Mouse (Mus musculus): ENCODE measurements around the gene Smc1b. TPM values are rescaled to one million over a fixed set of nuclear protein-coding genes. Genes with fewer than 3 reads are reported as not detected.

Smc1b gene
- polyA plus RNA-seq, 1 experiment from 2014 or later, result 0.18 TPM

DNA sequence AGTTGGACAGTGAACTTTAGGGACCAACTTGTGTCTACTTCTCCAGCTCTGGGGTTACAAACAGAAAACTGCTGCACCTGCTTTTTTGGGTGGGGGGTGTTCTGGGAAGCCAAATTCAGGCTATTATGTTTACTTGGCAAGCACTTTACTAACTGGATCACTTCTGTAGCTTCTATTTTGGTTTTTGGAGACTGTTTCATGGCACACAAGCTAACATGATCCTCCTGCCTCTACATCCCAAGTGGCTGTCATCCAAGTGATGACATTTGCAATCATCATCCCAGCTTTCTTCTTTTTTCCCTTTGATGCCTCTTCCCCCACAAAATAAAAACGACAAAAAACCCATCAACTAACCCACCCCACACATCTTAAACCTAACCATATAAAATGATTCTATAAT is 46.1 kb downstream of the Smc1b start:
- Histone ChIP-seq H3K4me3 (ENCODE audit: low read depth, low read length) (no peak overlapping the region), H3K27me3 (ENCODE audit: control insufficient read depth, insufficient read depth, low read length) (no peaks in the 10 kb centered on the region), H3K27ac (replicated peaks; ENCODE audit: low read depth, low read length) (no peak overlapping the region), H3K4me1 (ENCODE audit: control insufficient read depth, insufficient read depth, low read length) (no peaks in the 10 kb centered on the region), H3K4me2 (ENCODE audit: low read depth, low read length) (no peak overlapping the region), H3K9me3 (replicated peaks; ENCODE audit: control insufficient read depth, low read length) (no peaks in the 10 kb centered on the region), H3K36me3 (replicated peaks; ENCODE audit: control insufficient read depth, insufficient read depth, low read depth, low read length) (no peaks in the 10 kb centered on the region), H3K9ac (replicated peaks; ENCODE audit: low read length) (no peak overlapping the region)
- no peak for ATAC-seq (replicated peaks; ENCODE audit: insufficient number of reproducible peaks, low FRiP score, low TSS enrichment, low read depth)
- 72% methylated on average over 1 of the region's 1 CpGs for WGBS
- DNase-seq (ENCODE audit: low spot score), result no peak

DNA sequence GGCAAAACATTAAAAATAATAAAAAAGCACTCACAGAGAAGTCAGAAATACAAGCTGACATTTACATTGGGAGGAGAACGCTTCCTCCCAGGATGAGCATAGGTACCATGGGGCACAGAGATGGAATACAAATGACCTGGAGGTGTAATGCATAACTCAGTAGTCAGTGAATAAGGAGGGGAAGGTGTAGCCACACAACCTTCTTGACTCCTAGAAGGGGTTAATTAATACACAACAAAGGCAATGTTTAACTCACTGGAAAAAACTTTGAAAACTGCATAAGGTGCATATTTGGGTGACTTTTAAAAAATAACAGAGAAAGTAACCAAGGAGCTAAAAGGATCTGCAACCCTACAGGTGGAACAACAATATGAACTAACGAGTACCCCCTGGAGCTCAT is 59.1 kb downstream of the Smc1b start:
- no peak for ATAC-seq (replicated peaks; ENCODE audit: insufficient number of reproducible peaks, low FRiP score, low TSS enrichment, low read depth)
- no peak overlapping the region for H3K4me3 ChIP-seq (ENCODE audit: low read depth, low read length)
- H3K4me2 ChIP-seq (ENCODE audit: low read depth, low read length), result no peak overlapping the region
- no peaks in the 10 kb centered on the region for H3K36me3 ChIP-seq (replicated peaks; ENCODE audit: control insufficient read depth, insufficient read depth, low read depth, low read length)
- DNase-seq (ENCODE audit: low spot score), result no peak
- no peaks in the 10 kb centered on the region for H3K9me3 ChIP-seq (replicated peaks; ENCODE audit: control insufficient read depth, low read length)
- 89% methylated on average over 2 of the region's 2 CpGs for WGBS
- H3K9ac ChIP-seq (replicated peaks; ENCODE audit: low read length), result no peak overlapping the region
- H3K27ac ChIP-seq (replicated peaks; ENCODE audit: low read depth, low read length), result no peak overlapping the region
- H3K27me3 ChIP-seq (ENCODE audit: control insufficient read depth, insufficient read depth, low read length), result no peaks in the 10 kb centered on the region
- no peaks in the 10 kb centered on the region for H3K4me1 ChIP-seq (ENCODE audit: control insufficient read depth, insufficient read depth, low read length)

DNA sequence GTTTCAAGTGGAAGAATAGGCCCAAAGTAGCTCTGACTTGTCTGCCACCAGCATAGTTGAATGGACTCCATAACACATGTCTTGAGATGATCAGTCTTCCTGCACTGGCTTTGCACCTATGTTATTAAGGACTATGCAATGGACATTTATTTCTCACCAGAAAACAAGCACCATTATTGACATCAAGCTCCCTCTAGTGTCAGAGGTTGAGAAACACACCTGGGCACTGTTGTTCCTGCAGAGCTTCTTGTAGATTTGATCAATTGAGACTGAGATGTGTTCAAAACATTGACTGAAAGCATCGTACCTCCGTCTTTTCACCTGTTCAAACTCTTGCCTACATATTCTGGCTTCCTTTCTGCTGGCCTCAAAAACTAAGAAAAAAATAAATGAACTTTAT is 61.2 kb downstream of the Smc1b start:
- H3K9ac ChIP-seq (replicated peaks; ENCODE audit: low read length), result no peak overlapping the region
- DNase-seq (ENCODE audit: low spot score) (peak; percentile 80), ATAC-seq (replicated peaks; ENCODE audit: insufficient number of reproducible peaks, low FRiP score, low TSS enrichment, low read depth) (no peak)
- WGBS, result 40% methylated on average over 2 of the region's 2 CpGs
- no peak overlapping the region for H3K27ac ChIP-seq (replicated peaks; ENCODE audit: low read depth, low read length)
- no peaks in the 10 kb centered on the region for H3K36me3 ChIP-seq (replicated peaks; ENCODE audit: control insufficient read depth, insufficient read depth, low read depth, low read length)
- H3K4me1 ChIP-seq (ENCODE audit: control insufficient read depth, insufficient read depth, low read length), result no peaks in the 10 kb centered on the region
- H3K27me3 ChIP-seq (ENCODE audit: control insufficient read depth, insufficient read depth, low read length), result no peaks in the 10 kb centered on the region
- H3K4me3 ChIP-seq (ENCODE audit: low read depth, low read length), result no peak overlapping the region
- no peaks in the 10 kb centered on the region for H3K9me3 ChIP-seq (replicated peaks; ENCODE audit: control insufficient read depth, low read length)
- H3K4me2 ChIP-seq (ENCODE audit: low read depth, low read length), result no peak overlapping the region

- WGBS, result 91% methylated on average over 2 of the region's 2 CpGs
- Histone ChIP-seq H3K4me1 (ENCODE audit: control insufficient read depth, insufficient read depth, low read length) (no peaks in the 10 kb centered on the region), H3K27ac (replicated peaks; ENCODE audit: low read depth, low read length) (no peak overlapping the region), H3K4me3 (ENCODE audit: low read depth, low read length) (no peak overlapping the region), H3K4me2 (ENCODE audit: low read depth, low read length) (no peak overlapping the region), H3K9ac (replicated peaks; ENCODE audit: low read length) (no peak overlapping the region), H3K27me3 (ENCODE audit: control insufficient read depth, insufficient read depth, low read length) (no peaks in the 10 kb centered on the region), H3K9me3 (replicated peaks; ENCODE audit: control insufficient read depth, low read length) (no peaks in the 10 kb centered on the region), H3K36me3 (replicated peaks; ENCODE audit: control insufficient read depth, insufficient read depth, low read depth, low read length) (no peaks in the 10 kb centered on the region)
- no peak for DNase-seq (ENCODE audit: low spot score)
- no peak for ATAC-seq (replicated peaks; ENCODE audit: insufficient number of reproducible peaks, low FRiP score, low TSS enrichment, low read depth)
These were observed 68.3 kb downstream of the Smc1b start for GRCm38 (mm10) chr15:85063421-85063820.

GRCm38 (mm10) chr15:85055186-85055585 is 76.6 kb downstream of the Smc1b start:
- no peak for DNase-seq (ENCODE audit: low spot score)
- no peaks in the 10 kb centered on the region for H3K9me3 ChIP-seq (replicated peaks; ENCODE audit: control insufficient read depth, low read length)
- no peak overlapping the region for H3K4me3 ChIP-seq (ENCODE audit: low read depth, low read length)
- 85% methylated on average over 4 of the region's 4 CpGs for WGBS
- no peak for ATAC-seq (replicated peaks; ENCODE audit: insufficient number of reproducible peaks, low FRiP score, low TSS enrichment, low read depth)
- no peaks in the 10 kb centered on the region for H3K4me1 ChIP-seq (ENCODE audit: control insufficient read depth, insufficient read depth, low read length)
- H3K4me2 ChIP-seq (ENCODE audit: low read depth, low read length), result no peak overlapping the region
- H3K27ac ChIP-seq (replicated peaks; ENCODE audit: low read depth, low read length), result no peak overlapping the region
- H3K36me3 ChIP-seq (replicated peaks; ENCODE audit: control insufficient read depth, insufficient read depth, low read depth, low read length), result no peaks in the 10 kb centered on the region
- H3K9ac ChIP-seq (replicated peaks; ENCODE audit: low read length), result no peak overlapping the region
- no peaks in the 10 kb centered on the region for H3K27me3 ChIP-seq (ENCODE audit: control insufficient read depth, insufficient read depth, low read length)

GRCm38 (mm10) chr15:85054098-85054497 is 77.7 kb downstream of the Smc1b start:
- Histone ChIP-seq H3K27me3 (ENCODE audit: control insufficient read depth, insufficient read depth, low read length) (no peaks in the 10 kb centered on the region), H3K9me3 (replicated peaks; ENCODE audit: control insufficient read depth, low read length) (no peaks in the 10 kb centered on the region), H3K4me3 (ENCODE audit: low read depth, low read length) (no peak overlapping the region), H3K36me3 (replicated peaks; ENCODE audit: control insufficient read depth, insufficient read depth, low read depth, low read length) (no peaks in the 10 kb centered on the region), H3K9ac (replicated peaks; ENCODE audit: low read length) (no peak overlapping the region), H3K4me1 (ENCODE audit: control insufficient read depth, insufficient read depth, low read length) (no peaks in the 10 kb centered on the region), H3K4me2 (ENCODE audit: low read depth, low read length) (no peak overlapping the region), H3K27ac (replicated peaks; ENCODE audit: low read depth, low read length) (no peak overlapping the region)
- no peak for ATAC-seq (replicated peaks; ENCODE audit: insufficient number of reproducible peaks, low FRiP score, low TSS enrichment, low read depth)
- DNase-seq (ENCODE audit: low spot score), result no peak
- WGBS, result 91% methylated on average over 3 of the region's 3 CpGs

- Histone ChIP-seq H3K9ac (replicated peaks; ENCODE audit: low read length) (no peak overlapping the region), H3K36me3 (replicated peaks; ENCODE audit: control insufficient read depth, insufficient read depth, low read depth, low read length) (no peaks in the 10 kb centered on the region), H3K9me3 (replicated peaks; ENCODE audit: control insufficient read depth, low read length) (no peaks in the 10 kb centered on the region), H3K4me3 (ENCODE audit: low read depth, low read length) (no peak overlapping the region), H3K27me3 (ENCODE audit: control insufficient read depth, insufficient read depth, low read length) (no peaks in the 10 kb centered on the region), H3K4me1 (ENCODE audit: control insufficient read depth, insufficient read depth, low read length) (no peaks in the 10 kb centered on the region), H3K4me2 (ENCODE audit: low read depth, low read length) (no peak overlapping the region), H3K27ac (replicated peaks; ENCODE audit: low read depth, low read length) (no peak overlapping the region)
- DNase-seq (ENCODE audit: low spot score) (no peak), ATAC-seq (replicated peaks; ENCODE audit: insufficient number of reproducible peaks, low FRiP score, low TSS enrichment, low read depth) (no peak)
- 100% methylated on average over 1 of the region's 1 CpGs for WGBS
These were observed 82.0 kb downstream of the Smc1b start for GRCm38 (mm10) chr15:85049758-85050157.

GRCm38 (mm10) chr15:85047865-85048264 is 83.9 kb downstream of the Smc1b start:
- Histone ChIP-seq H3K4me1 (ENCODE audit: control insufficient read depth, insufficient read depth, low read length) (no peaks in the 10 kb centered on the region), H3K36me3 (replicated peaks; ENCODE audit: control insufficient read depth, insufficient read depth, low read depth, low read length) (no peaks in the 10 kb centered on the region), H3K4me2 (ENCODE audit: low read depth, low read length) (no peak overlapping the region), H3K9me3 (replicated peaks; ENCODE audit: control insufficient read depth, low read length) (no peaks in the 10 kb centered on the region), H3K9ac (replicated peaks; ENCODE audit: low read length) (no peak overlapping the region), H3K4me3 (ENCODE audit: low read depth, low read length) (no peak overlapping the region), H3K27ac (replicated peaks; ENCODE audit: low read depth, low read length) (no peak overlapping the region), H3K27me3 (ENCODE audit: control insufficient read depth, insufficient read depth, low read length) (no peaks in the 10 kb centered on the region)
- ATAC-seq (replicated peaks; ENCODE audit: insufficient number of reproducible peaks, low FRiP score, low TSS enrichment, low read depth) (no peak), DNase-seq (ENCODE audit: low spot score) (no peak)
- WGBS, result 87% methylated on average over 4 of the region's 4 CpGs

Data from embryonic facial prominence, embryonic 11.5 days (tissue).